ENCODE assay signal across 27 mouse cellular contexts in the genomic region with DNA sequence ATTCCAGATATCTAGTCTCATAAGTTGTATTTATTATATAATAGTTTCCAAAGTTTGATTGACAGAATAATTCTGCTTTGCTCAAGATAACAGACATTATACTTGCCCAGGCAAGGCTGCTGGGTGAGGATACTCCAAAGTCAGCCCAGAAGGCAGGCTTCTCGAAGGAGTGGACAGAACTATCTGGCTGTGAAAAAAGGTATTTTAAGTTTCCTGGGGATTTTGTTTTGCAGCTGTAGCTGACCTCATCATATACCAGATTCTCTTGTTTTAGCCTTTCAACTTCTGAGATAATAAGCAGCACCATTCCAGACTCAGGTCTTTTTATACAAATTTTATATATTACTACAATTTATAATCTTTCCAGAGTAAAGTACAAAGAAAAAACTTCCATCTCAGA.
"Had no signal": no experiment of that assay in that cellular context is flagged by ENCODE, and none has a peak within 500 bp of the region (broad histone marks: within the 10 kb centered on the region; RNA-seq: fewer than 3 reads in every experiment).

No protein-coding gene starts in this region.

- H3K27me3 ChIP-seq: embryonic facial prominence, embryonic 12.5 days; embryonic facial prominence, embryonic 13.5 days; embryonic facial prominence, embryonic 15.5 days; forebrain, embryonic 12.5 days; forebrain, embryonic 13.5 days; forebrain, embryonic 15.5 days had no signal

- DNase-seq: cerebellum, adult 8-10 months; cerebellum, adult 9-10 months; cerebellum, adult 9-11 months; cerebellum, postnatal 10 days; cerebellum, postnatal 14 days; cerebellum, postnatal 25 days; cerebellum, postnatal 36 days; embryo, embryonic 11 days; forebrain, postnatal 0 days; gastrocnemius, adult 2 months; gastrocnemius, postnatal 10 days; gastrocnemius, postnatal 14 days; gastrocnemius, postnatal 25 days; gastrocnemius, postnatal 36 days; heart, adult 18-20 months had no signal

- H3K9me3 ChIP-seq: embryonic facial prominence, embryonic 10.5 days; embryonic facial prominence, embryonic 12.5 days; embryonic facial prominence, embryonic 13.5 days; embryonic facial prominence, embryonic 15.5 days; forebrain, embryonic 10.5 days; forebrain, embryonic 12.5 days; forebrain, embryonic 13.5 days; forebrain, embryonic 15.5 days; heart, embryonic 10.5 days had no signal

- H3K27ac ChIP-seq: embryonic facial prominence, embryonic 15.5 days; forebrain, embryonic 10.5 days; forebrain, embryonic 12.5 days; forebrain, embryonic 13.5 days; forebrain, embryonic 15.5 days; gastrocnemius, adult 2 months had no signal

- H3K4me2 ChIP-seq: embryonic facial prominence, embryonic 12.5 days; embryonic facial prominence, embryonic 13.5 days; embryonic facial prominence, embryonic 15.5 days; forebrain, embryonic 12.5 days; forebrain, embryonic 13.5 days; forebrain, embryonic 15.5 days had no signal

- H3K4me3 ChIP-seq: embryonic facial prominence, embryonic 10.5 days; embryonic facial prominence, embryonic 12.5 days; embryonic facial prominence, embryonic 13.5 days; embryonic facial prominence, embryonic 15.5 days; erythroblast, embryonic 14.5 days; forebrain, embryonic 10.5 days; forebrain, embryonic 12.5 days; forebrain, embryonic 13.5 days; forebrain, embryonic 15.5 days; gastrocnemius, adult 2 months; heart, embryonic 10.5 days had no signal

- H3K36me3 ChIP-seq: embryonic facial prominence, embryonic 12.5 days; embryonic facial prominence, embryonic 13.5 days; embryonic facial prominence, embryonic 15.5 days; forebrain, embryonic 12.5 days; forebrain, embryonic 15.5 days had no signal

- H3K9ac ChIP-seq: embryonic facial prominence, embryonic 12.5 days; embryonic facial prominence, embryonic 13.5 days; embryonic facial prominence, embryonic 15.5 days; forebrain, embryonic 12.5 days; forebrain, embryonic 13.5 days; forebrain, embryonic 15.5 days; forebrain, postnatal 0 days had no signal

- ATAC-seq: forebrain, embryonic 13.5 days; forebrain, embryonic 14.5 days; forebrain, embryonic 15.5 days; forebrain, embryonic 16.5 days; forebrain, postnatal 0 days had no signal

- H3K4me1 ChIP-seq: embryonic facial prominence, embryonic 12.5 days; embryonic facial prominence, embryonic 15.5 days had no signal
